Mouse (Mus musculus) thymus, adult 2 months (tissue): ENCODE results near the gene Casp9.

ENCODE experiments used
- CTCF ChIP-seq: fragments of 200-500 bp; IDR thresholded peaks from 2 replicates; pipeline ENCODE4 v1.5.1; 2012; ENCODE audit warnings: mild to moderate bottlenecking, control low read depth, low read length, moderate library complexity, borderline replicate concordance; ENCODE audit not compliant: control insufficient read depth, poor library complexity, insufficient read depth; ENCODE audit errors: extremely low read depth
- POLR2A ChIP-seq: fragments of 200-500 bp; IDR thresholded peaks from 2 replicates; pipeline ENCODE4 v1.6.1; 2012; ENCODE audit warnings: mild to moderate bottlenecking, low read length, control low read depth, moderate library complexity; ENCODE audit not compliant: control insufficient read depth, poor library complexity, insufficient read depth; ENCODE audit errors: extremely low read depth

- TF ChIP-seq POLR2A (no peak), CTCF (no peak)
Measured at GRCm38 (mm10) chr4:141822979-141823378, 29.6 kb downstream of the Casp9 start.
